Mouse (Mus musculus): ENCODE data around the gene Cpox.

DNA sequence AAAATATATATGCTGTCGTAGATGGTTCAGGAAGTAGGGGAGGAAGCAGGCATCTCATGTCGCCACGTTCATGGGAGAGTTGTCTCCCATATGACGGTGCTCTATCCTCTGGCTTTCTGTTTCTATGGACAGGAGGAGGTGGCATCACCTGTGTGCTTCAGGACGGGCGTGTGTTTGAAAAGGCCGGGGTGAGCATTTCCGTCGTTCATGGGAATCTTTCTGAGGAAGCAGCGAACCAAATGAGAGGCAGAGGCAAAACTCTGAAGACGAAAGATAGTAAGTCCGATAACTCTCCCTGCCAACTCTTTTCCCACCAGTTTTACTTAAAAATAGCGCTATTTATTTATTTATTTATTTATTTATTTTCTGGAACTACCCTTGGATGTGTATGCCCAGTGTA lies 2.3 kb downstream of the Cpox start:
- TF ChIP-seq ZNF384 (IDR thresholded peaks at IDR 0.05; ENCODE audit: low read depth, low read length) (no peak), HCFC1 (IDR thresholded peaks at IDR 0.05; ENCODE audit: borderline replicate concordance, insufficient read depth, low read length) (no peak)
